Mouse (Mus musculus) B cell, adult 2 months (primary cell): Measurements from ENCODE around the gene 1700030K09Rik.

ENCODE experiments used
- DNase-seq, 2 experiments: peaks; one replicate each; pipeline ENCODE4 v3.0.0; 2022

The 1700030K09Rik gene

GRCm38 (mm10) chr8:72443338-72443993 lies at the start of gene 1700030K09Rik, which contains the start of gene Calr3:
1700030K09Rik (plus strand) TSS chr8:72443880.
Calr3 (minus strand) TSS chr8:72443870.
- DNase-seq = peak; percentile 97 to 98

GRCm38 (mm10) chr8:72401381-72401780 lies 42.3 kb upstream of the 1700030K09Rik start:
- DNase-seq = no peak

- DNase-seq = no peak
Observed at GRCm38 (mm10) chr8:72402981-72403380, 40.7 kb upstream of the 1700030K09Rik start.

- DNase-seq = no peak
Observed at GRCm38 (mm10) chr8:72407878-72408277, 35.8 kb upstream of the 1700030K09Rik start.

DNA sequence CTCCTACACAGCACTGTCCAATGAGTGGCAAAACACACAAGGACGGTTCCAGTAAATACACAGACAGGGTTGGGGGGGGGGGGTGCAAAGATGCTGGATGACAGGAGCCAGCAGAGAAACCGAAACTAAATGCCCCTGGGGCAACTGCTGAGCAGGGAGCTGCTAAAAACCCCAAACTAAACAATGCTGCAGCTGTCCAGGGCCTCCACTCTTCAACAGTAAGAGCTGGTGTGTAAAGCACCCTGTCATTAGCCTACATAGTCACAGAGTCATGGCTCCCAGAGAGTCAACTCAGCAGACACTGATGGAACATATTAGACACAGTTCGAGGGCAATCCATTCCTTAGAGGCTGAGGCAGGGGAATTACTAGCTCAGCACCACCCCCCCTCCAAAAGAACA lies 34.2 kb upstream of the 1700030K09Rik start:
- no peak for DNase-seq

- no peak for DNase-seq
Observed at GRCm38 (mm10) chr8:72413839-72414238, 29.8 kb upstream of the 1700030K09Rik start.

DNA sequence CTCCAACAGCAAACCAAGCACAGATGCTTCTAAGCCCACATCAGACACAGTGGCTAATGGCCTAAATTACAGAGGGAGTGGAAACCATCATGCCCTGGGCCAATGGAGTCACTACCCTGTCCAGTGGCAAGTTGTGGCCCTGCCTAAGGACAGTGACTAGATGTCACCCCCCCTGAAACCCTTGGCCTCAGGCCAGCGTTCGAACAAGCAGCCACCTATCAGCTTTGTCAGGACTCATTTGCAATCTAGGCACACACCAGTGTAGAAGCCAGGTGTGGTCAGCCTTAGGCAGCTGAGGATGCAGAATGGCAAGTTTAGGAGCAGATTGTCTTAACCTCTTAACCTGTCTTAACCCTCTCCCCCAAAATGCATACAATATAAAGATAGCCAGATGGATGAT lies 28.4 kb upstream of the 1700030K09Rik start:
- no peak for DNase-seq

DNA sequence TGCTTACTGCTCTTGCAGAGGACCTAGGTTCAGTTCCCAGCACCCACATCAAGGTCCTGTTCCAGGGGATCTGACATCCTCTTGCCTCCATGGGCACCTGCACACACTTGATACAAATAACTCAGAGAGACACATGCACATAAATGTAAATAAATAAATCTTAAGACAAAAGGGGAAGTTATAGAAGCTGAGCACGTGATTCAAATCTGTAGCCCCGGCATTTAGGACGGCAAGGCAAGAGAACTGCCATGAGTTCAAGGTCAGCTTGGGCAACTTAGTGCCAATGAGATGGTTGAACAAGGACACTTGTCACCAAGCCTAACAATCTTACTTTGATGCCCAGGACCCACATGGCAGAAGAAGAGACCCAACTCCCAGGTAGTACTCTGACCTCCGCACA lies 25.6 kb upstream of the 1700030K09Rik start:
- DNase-seq = no peak

DNA sequence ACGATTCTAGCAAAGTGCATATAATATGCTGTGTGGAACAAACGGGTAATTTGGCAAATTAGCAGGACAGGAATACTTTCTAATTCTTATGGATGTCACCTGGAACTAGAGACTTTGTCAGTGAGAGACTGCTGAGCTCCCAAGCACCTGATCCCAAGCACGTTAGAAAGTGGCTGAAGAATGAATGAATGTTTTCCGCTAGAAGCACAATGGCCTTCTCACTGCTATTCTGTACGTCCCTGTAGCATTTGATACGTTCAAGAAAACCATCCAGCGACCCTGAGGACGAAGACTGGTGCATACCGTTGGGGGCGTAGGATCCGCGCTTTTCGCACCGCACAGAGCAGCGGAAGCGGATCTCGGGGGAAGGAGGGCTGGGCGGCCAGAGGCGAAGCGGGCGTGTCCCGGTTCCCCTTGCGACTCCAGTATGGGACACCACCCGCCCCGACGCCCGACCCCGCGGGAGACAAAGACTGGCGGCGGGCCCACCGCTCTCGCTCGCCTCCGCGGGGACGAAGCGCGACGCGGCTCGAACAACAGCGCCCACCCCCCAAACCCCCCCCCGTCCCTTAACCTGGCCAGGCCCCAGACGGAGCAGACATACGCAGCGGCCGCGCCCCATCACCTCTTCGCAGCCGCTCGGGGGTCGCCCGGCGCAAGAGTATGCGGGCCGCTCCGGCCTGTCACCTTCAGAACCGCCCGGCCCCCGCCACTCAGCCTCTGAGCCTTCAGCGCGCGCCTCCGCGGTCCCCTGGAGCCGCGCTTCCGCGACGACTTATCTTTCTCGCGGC lies 22.9 kb upstream of the 1700030K09Rik start:
- peak; percentile 51 to 57 for DNase-seq

DNA sequence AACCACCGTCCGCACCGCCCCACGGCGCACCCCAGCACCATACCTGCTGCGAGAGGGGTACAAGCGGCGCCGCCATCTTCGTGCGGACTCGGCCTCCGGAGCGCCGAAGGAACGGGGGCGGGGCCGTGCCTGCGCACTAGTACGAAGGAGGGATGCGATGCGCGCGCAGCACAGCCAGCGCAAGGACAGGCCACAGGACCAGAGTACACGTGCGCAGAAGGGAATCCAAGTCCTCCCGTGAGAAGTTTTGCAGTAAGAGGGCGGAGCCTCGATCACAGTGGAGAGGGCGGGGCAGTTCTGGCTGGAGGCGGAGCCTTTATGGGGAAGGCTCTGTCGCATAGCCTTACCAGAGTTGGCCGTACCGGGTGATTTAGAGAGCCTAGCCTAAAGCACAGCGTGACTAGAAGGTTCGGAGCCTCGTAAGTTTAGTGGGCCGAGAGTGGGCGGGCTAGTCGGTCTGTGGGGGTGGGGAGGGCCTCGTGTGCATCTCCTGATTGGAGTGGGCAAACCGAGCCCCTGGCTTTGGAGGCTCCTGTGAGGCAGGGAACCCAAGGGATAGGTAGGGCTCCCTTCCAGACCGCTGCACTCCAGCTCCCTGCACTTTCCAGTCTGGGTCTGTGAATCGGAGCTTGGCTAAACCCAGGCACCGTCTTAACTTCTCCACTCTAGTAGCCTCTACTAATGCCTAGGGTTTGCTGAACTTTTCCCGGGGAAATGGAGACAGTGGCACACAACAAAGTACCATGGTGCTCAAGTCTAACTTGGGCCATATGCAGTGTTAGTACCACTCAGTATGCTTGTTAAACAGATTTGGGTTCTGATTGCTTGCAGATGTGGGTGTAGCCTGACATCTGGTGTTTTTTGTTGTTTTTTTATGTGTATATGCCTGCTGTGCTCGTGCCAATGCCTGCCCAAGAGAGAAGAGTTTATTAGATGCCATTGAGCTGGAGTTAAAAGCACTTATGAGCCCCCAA lies 22.0 kb upstream of the 1700030K09Rik start, which contains the start of gene Eps15l1:
Gene Eps15l1, minus strand, starts transcription at position 99 of the 974 bp plus-strand sequence.
- DNase-seq = peak; percentile 98 to 99

- peak; percentile 37 to 40 for DNase-seq
Observed at GRCm38 (mm10) chr8:72422926-72423325, 20.8 kb upstream of the 1700030K09Rik start.

GRCm38 (mm10) chr8:72429676-72430075 lies 14.0 kb upstream of the 1700030K09Rik start:
- peak; percentile 75 to 76 for DNase-seq

DNA sequence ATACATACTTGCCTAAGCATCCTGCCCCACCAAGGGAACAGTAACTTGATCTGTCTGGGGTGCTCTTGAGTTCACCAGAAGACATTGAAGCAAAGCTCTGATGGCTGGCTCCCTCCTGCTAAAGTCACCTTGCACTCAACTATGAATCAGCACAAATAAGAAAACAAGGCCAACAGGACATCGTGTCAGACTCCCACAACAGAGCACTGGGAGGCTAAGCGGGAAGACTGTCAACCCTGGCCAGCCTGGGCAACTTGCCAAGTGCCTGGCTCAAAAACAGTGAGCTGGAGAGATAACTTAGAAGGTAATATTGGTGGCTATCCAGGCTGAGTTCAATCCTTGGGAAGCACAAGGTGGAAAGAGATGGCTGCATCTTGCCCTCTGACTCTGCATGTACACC lies 8.7 kb upstream of the 1700030K09Rik start:
- no peak for DNase-seq

DNA sequence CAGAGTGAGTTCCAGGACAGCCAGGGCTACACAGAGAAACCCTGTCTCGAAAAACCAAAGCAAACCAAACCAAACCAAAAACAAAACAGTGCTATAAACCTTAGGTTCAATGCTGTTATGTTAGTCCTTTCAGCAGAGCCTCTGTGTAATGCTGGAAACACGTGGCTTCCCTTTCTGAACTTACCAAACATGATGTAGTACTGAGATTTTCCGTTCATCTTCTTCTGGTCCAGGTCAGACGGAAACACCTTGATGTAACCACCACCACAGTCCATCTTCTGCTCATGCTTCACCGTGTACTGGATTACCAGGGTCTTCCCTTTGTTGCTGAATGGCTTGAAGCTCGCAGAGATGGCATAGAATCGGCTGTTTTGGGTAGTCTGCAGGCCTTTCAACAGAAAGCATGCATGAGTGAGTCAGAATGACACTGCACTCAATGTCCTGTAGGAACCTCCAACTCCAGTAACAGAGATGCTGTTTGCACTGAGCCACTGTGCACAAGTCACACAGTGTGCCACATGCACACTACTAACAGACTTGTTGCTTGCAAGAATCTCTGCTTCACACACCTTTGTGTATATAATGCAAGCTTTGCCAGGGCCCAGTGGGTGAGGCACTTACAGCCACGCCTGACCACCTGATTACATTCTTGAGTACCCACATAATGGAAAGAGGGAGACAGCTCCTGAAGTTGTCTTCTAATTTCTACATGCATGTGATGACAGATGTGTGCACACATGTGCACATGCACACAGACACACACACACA lies 5.2 kb upstream of the 1700030K09Rik start:
- no peak for DNase-seq

DNA sequence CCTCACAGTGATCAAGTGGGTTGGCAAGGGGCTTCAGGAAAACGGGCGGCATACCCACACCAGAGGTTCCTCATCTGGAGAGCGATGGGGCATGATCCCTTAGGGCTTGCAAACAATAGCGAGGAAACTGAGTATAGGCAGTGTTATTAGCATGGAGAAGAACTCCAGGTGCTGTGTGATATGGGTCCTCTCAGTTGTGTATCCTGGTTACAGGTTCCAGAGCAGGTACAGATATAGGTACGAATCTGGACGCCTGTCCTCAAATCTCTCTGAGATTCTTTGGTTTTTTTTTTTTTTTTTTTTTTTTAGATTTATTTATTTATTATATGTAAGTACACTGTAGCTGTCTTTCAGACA lies 292 bp downstream of the 1700030K09Rik start:
- no peak for DNase-seq

DNA sequence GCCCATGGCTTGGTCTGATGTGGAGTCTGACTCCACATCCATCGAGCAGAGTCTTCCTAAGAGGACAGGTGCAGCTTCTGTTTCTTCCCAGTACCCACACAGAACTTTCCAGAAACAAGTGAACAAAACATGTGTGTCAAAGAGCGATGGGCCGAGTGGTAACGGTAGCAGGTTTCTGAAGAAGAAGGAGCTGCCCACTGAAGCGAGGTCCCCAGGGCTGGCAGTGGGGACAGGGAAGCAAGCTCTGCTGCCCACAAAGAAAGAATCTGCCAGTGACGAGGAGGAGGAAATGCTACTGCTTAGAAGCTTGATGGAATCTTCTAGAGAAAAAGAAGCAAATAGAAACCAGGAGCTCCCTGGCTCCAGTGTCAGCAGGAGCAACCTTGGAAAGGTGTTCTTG lies 1.4 kb downstream of the 1700030K09Rik start:
- peak; percentile 69 to 72 for DNase-seq

GRCm38 (mm10) chr8:72451516-72451915 lies 7.8 kb downstream of the 1700030K09Rik start:
- no peak for DNase-seq

- no peak for DNase-seq
Observed at GRCm38 (mm10) chr8:72453904-72454303, 10.2 kb downstream of the 1700030K09Rik start.

GRCm38 (mm10) chr8:72455317-72455716 lies 11.6 kb downstream of the 1700030K09Rik start:
- DNase-seq = no peak

GRCm38 (mm10) chr8:72457806-72458205 lies 14.1 kb downstream of the 1700030K09Rik start:
- DNase-seq = no peak

DNA sequence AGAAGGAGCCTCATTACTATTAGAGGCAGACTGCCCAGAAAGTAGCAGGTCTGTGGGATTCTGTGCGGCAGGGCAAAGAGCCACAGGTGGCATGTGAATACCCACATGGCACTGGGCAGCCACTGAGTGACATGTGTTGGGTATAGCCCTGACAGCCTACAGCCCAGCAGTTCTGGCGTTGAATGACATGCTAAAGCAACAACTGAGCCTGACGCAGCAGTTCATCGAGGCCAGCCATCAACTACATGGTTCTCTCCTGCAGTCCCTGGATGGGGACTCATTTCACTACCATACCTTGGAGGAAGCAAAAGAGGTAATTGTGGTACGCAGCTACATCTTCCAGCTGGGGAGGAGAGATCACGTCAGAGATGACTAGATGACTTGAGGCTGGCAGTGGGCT lies 14.8 kb downstream of the 1700030K09Rik start:
- DNase-seq = no peak

- no peak for DNase-seq
Observed at GRCm38 (mm10) chr8:72459881-72460533, 16.3 kb downstream of the 1700030K09Rik start.
